Comparison of ENCODE assay signal across 15 mouse cellular contexts in the genomic region with DNA sequence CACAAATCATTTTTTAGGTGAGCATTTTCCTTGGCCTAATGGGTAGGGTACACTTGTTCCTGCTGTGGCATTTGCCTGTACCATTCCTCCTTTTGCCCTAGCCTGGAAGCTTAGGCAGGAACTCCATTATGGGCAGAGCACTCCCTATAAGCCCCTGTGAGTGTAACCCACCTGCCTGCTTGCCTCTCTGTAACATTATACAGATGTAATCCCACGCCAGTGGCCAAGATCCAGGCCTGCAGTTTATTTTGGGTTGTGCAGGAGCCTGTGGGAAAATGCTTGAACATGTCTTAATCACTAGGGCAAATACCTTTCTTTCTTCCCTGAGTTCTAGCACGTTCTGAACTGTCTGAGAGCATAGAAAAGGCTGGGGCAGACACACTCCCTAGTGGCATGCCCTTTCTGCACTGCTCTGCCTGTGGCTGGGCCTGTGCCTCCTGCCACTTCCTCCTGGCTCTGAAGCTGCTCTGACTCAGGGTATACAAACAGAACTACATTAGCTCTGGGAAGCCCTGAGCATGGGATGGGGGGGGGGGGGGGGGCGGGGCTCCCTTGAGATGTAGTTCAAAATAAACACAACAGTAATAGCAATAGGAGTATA. TPM values are rescaled to one million over a fixed set of nuclear protein-coding genes. Genes with fewer than 3 reads are reported as not detected.
DNase-seq lines count a peak whose midpoint lies in the region; ATAC-seq lines count a peak whose summit lies in the region.
"Had no signal": no experiment of that assay in that cellular context is flagged by ENCODE, and none has a peak within 500 bp of the region (broad histone marks: within the 10 kb centered on the region; RNA-seq: fewer than 3 reads in every experiment).

No protein-coding gene starts in this region.

- peaks cover 42% of the 10 kb centered on the region for H3K4me1 ChIP-seq in heart, embryonic 13.5 days
- H3K4me1 ChIP-seq: liver, embryonic 12.5 days had no signal

- ATAC-seq in heart, embryonic 13.5 days (ENCODE audit: extremely low read depth, insufficient number of reproducible peaks, low FRiP score, low TSS enrichment), result no peak; the same call in 1 of the 2 replicates
- no peak for ATAC-seq in activated CD4-positive, CD25-positive, alpha-beta regulatory T cell, adult 4 months
- ATAC-seq: inflammation-experienced regulatory T-cells, adult 6 months; liver, embryonic 12.5 days had no signal

- no peak overlapping the region for H3K27ac ChIP-seq in heart, embryonic 13.5 days (replicated peaks)
- H3K27ac ChIP-seq in macrophage, result 0 out of 2 replicates have a peak overlapping the region, but pooled peaks have one; percentile 22
- H3K27ac ChIP-seq: liver, embryonic 12.5 days had no signal

- H3K9ac ChIP-seq in heart, embryonic 13.5 days, result 0 out of 2 replicates have a peak overlapping the region, but pooled peaks have one; percentile 24
- H3K9ac ChIP-seq: liver, embryonic 12.5 days had no signal

- H3K79me2 ChIP-seq in macrophage (ENCODE audit: inconsistent target), result no peaks in the 10 kb centered on the region

- no peak overlapping the region for H3K4me2 ChIP-seq in heart, embryonic 13.5 days
- H3K4me2 ChIP-seq: liver, embryonic 12.5 days had no signal

- H3K36me3 ChIP-seq in heart, embryonic 13.5 days, result peaks cover 5% of the 10 kb centered on the region
- H3K36me3 ChIP-seq in macrophage (ENCODE audit: inconsistent target), result 0 out of 2 replicates have a peak, but pooled peaks cover under 1% of the 10 kb centered on the region

- no peaks in the 10 kb centered on the region for H3K9me3 ChIP-seq in heart, embryonic 13.5 days
- H3K9me3 ChIP-seq: liver, embryonic 12.5 days; midbrain, embryonic 10.5 days had no signal

- no peaks in the 10 kb centered on the region for H3K27me3 ChIP-seq in heart, embryonic 13.5 days (replicated peaks)
- H3K27me3 ChIP-seq: liver, embryonic 12.5 days had no signal

- no peak for DNase-seq in heart, adult 8-10 months (ENCODE audit: low spot score)
- peak; percentile 53 for DNase-seq in urinary bladder, postnatal 14 days (ENCODE audit: low spot score)
- no peak for DNase-seq in urinary bladder, adult 2 months (ENCODE audit: low spot score)
- DNase-seq in retina, postnatal 1 day, result no peak
- no peak for DNase-seq in layer of hippocampus, adult 9-10 months (ENCODE audit: low spot score)
- DNase-seq: adrenal gland, postnatal 14 days; gastrocnemius, postnatal 14 days; heart, postnatal 14 days; kidney, postnatal 4 days had no signal

- WGBS in heart, embryonic 13.5 days, result 26% methylated on average over 3 of the region's 3 CpGs
- 50% methylated on average over 2 of the region's 3 CpGs for WGBS in macrophage (ENCODE audit: missing documents)

- H3K4me3 ChIP-seq in heart, embryonic 13.5 days, result no peak overlapping the region
- H3K4me3 ChIP-seq in macrophage (ENCODE audit: inconsistent target), result no peak overlapping the region
- H3K4me3 ChIP-seq: liver, embryonic 12.5 days; midbrain, embryonic 10.5 days had no signal

RNA-seq across cellular contexts. Expression of a gene that starts 29.8 kb away (rescaled TPM):
- polyA plus RNA-seq in heart, embryonic 13.5 days (2015; fragmentation: Nextera tagmentation; extraction: Ambion mirVana), result 21.5 and 22.6 TPM in 2 replicates
- 100 to 1,000 TPM; 281 to 370 (median 342) TPM for total RNA-seq in heart, adult 8-10 months (2022)
- polyA plus RNA-seq in urinary bladder, adult 2 months (2012; rRNA removed), result 30.4 and 54.6 TPM in 2 replicates
- total RNA-seq in macrophage (2018; cell fraction: chromatin; rRNA removed), result 10 to 100 TPM in 6 of 26 experiments, 1 to 10 TPM in 20; 4.2 to 16.7 (median 7.7) TPM
- total RNA-seq in macrophage (2018; cell fraction: cytosol; rRNA removed), result 10 to 100 TPM; 20.9 to 42.1 (median 31.0) TPM
- total RNA-seq in macrophage (2018; cell fraction: nucleus; rRNA removed), result 10 to 100 TPM in 25 of 26 experiments, 1 to 10 TPM in 1; 8.2 to 29.9 (median 16.8) TPM
- polyA plus RNA-seq in macrophage (2018), result 25.9 to 48.6 TPM (median 33.9 TPM) in 3 replicates
- 10 to 100 TPM in 1 of 2 experiments, 1 to 10 TPM in 1; 5.8 to 13.0 TPM for polyA plus RNA-seq in activated CD4-positive, CD25-positive, alpha-beta regulatory T cell, adult 4 months (2017; shearing (Covaris generic))

RNA-seq across cellular contexts. Expression of a gene that starts 57.9 kb away (rescaled TPM):
- 10.0 and 11.7 TPM in 2 replicates for polyA plus RNA-seq in heart, embryonic 13.5 days (2015; fragmentation: Nextera tagmentation; extraction: Ambion mirVana)
- total RNA-seq in heart, adult 8-10 months (2022), result 1 to 10 TPM; 4.0 to 6.2 (median 4.8) TPM
- 13.4 and 14.2 TPM in 2 replicates for polyA plus RNA-seq in urinary bladder, adult 2 months (2012; rRNA removed)
- total RNA-seq in macrophage (2018; cell fraction: chromatin; rRNA removed), result 10 to 100 TPM in 23 of 26 experiments, 1 to 10 TPM in 3; 5.7 to 75.4 (median 44.8) TPM
- 10 to 100 TPM in 23 of 26 experiments, 1 to 10 TPM in 3; 7.5 to 18.9 (median 13.6) TPM for total RNA-seq in macrophage (2018; cell fraction: cytosol; rRNA removed)
- 10 to 100 TPM in 24 of 26 experiments, 1 to 10 TPM in 2; 5.5 to 46.5 (median 25.7) TPM for total RNA-seq in macrophage (2018; cell fraction: nucleus; rRNA removed)
- 12.0 to 19.5 TPM (median 18.5 TPM) in 3 replicates for polyA plus RNA-seq in macrophage (2018)
- 10 to 100 TPM; 46.7 to 50.3 TPM for polyA plus RNA-seq in activated CD4-positive, CD25-positive, alpha-beta regulatory T cell, adult 4 months (2017; shearing (Covaris generic))
